Mouse (Mus musculus) thymus, adult 2 months (tissue): ENCODE measurements around the gene Dad1.

Source experiments
- CTCF ChIP-seq: fragments of 200-500 bp; IDR thresholded peaks from 2 replicates; pipeline ENCODE4 v1.5.1; 2012; ENCODE audit warnings: mild to moderate bottlenecking, control low read depth, low read length, moderate library complexity, borderline replicate concordance; ENCODE audit not compliant: control insufficient read depth, poor library complexity, insufficient read depth; ENCODE audit errors: extremely low read depth
- POLR2A ChIP-seq: fragments of 200-500 bp; IDR thresholded peaks from 2 replicates; pipeline ENCODE4 v1.6.1; 2012; ENCODE audit warnings: mild to moderate bottlenecking, low read length, control low read depth, moderate library complexity; ENCODE audit not compliant: control insufficient read depth, poor library complexity, insufficient read depth; ENCODE audit errors: extremely low read depth

GRCm38 (mm10) chr14:54284839-54285238 is 30.9 kb upstream of the Dad1 start, which contains the start of gene Olfr49:
- TF ChIP-seq POLR2A = no peak
- no peak for TF ChIP-seq CTCF
